Mouse (Mus musculus): Measurements from ENCODE around the gene Trak1. TPM values are rescaled to one million over a fixed set of nuclear protein-coding genes. Genes with fewer than 3 reads are reported as not detected.

Trak1 gene
- polyA plus RNA-seq, 1 experiment, result 44.1 TPM

GRCm38 (mm10) chr9:121491592-121492240, 194.4 kb downstream of the Trak1 start:
- Histone ChIP-seq H3K4me3 (ENCODE audit: low read depth, low read length) (no peak overlapping the region), H3K9me3 (replicated peaks; ENCODE audit: control insufficient read depth, insufficient read depth, low read length, poor library complexity, severe bottlenecking) (no peaks in the 10 kb centered on the region), H3K27ac (ENCODE audit: insufficient read depth, low read length) (no peak overlapping the region), H3K36me3 (ENCODE audit: control insufficient read depth, insufficient read depth, low read length, poor library complexity, severe bottlenecking) (no peaks in the 10 kb centered on the region), H3K27me3 (ENCODE audit: control insufficient read depth, insufficient read depth, low read length, poor library complexity, severe bottlenecking) (no peaks in the 10 kb centered on the region), H3K9ac (ENCODE audit: low read depth, poor library complexity, severe bottlenecking) (no peak overlapping the region), H3K4me1 (ENCODE audit: control insufficient read depth, insufficient read depth, low read length) (no peaks in the 10 kb centered on the region)
- no peak for TF ChIP-seq POLR2A (IDR thresholded peaks at IDR 0.05; ENCODE audit: insufficient read depth, low read length)
- TF ChIP-seq EP300 (IDR thresholded peaks at IDR 0.05; ENCODE audit: insufficient read depth, low read depth, low read length), result no peak
- TF ChIP-seq CTCF (IDR thresholded peaks at IDR 0.05; ENCODE audit: low read depth, low read length), result no peak

GRCm38 (mm10) chr9:121494006-121494767, 196.9 kb downstream of the Trak1 start:
- no peak overlapping the region for H3K27ac ChIP-seq (ENCODE audit: insufficient read depth, low read length)

GRCm38 (mm10) chr9:121495529-121495928, 198.2 kb downstream of the Trak1 start, which contains the start of gene Cck:
Gene Cck, minus strand, starts transcription at chr9:121495694.
- Histone ChIP-seq H3K9me3 (replicated peaks; ENCODE audit: control insufficient read depth, insufficient read depth, low read length, poor library complexity, severe bottlenecking) (no peaks in the 10 kb centered on the region), H3K27me3 (ENCODE audit: control insufficient read depth, insufficient read depth, low read length, poor library complexity, severe bottlenecking) (no peaks in the 10 kb centered on the region), H3K36me3 (ENCODE audit: control insufficient read depth, insufficient read depth, low read length, poor library complexity, severe bottlenecking) (no peaks in the 10 kb centered on the region), H3K27ac (ENCODE audit: insufficient read depth, low read length) (no peak within 1 kb of the TSS), H3K9ac (ENCODE audit: low read depth, poor library complexity, severe bottlenecking) (no peak within 1 kb of the TSS), H3K4me3 (ENCODE audit: low read depth, low read length) (peak within 1 kb of the TSS; percentile 48), H3K4me1 (ENCODE audit: control insufficient read depth, insufficient read depth, low read length) (no peaks in the 10 kb centered on the region)
- no peak for TF ChIP-seq EP300 (IDR thresholded peaks at IDR 0.05; ENCODE audit: insufficient read depth, low read depth, low read length)
- no peak for TF ChIP-seq CTCF (IDR thresholded peaks at IDR 0.05; ENCODE audit: low read depth, low read length)
- no peak for TF ChIP-seq POLR2A (IDR thresholded peaks at IDR 0.05; ENCODE audit: insufficient read depth, low read length)

More at GRCm38 (mm10) chr9:121494006-121494767, 196.9 kb downstream of the Trak1 start:
- Histone ChIP-seq H3K27me3 (ENCODE audit: control insufficient read depth, insufficient read depth, low read length, poor library complexity, severe bottlenecking) (no peaks in the 10 kb centered on the region), H3K9ac (ENCODE audit: low read depth, poor library complexity, severe bottlenecking) (no peak overlapping the region), H3K9me3 (replicated peaks; ENCODE audit: control insufficient read depth, insufficient read depth, low read length, poor library complexity, severe bottlenecking) (no peaks in the 10 kb centered on the region), H3K4me3 (ENCODE audit: low read depth, low read length) (peak overlapping the region; percentile 48), H3K4me1 (ENCODE audit: control insufficient read depth, insufficient read depth, low read length) (no peaks in the 10 kb centered on the region), H3K36me3 (ENCODE audit: control insufficient read depth, insufficient read depth, low read length, poor library complexity, severe bottlenecking) (no peaks in the 10 kb centered on the region)
- no peak for TF ChIP-seq POLR2A (IDR thresholded peaks at IDR 0.05; ENCODE audit: insufficient read depth, low read length)
- TF ChIP-seq CTCF (IDR thresholded peaks at IDR 0.05; ENCODE audit: low read depth, low read length), result no peak
- no peak for TF ChIP-seq EP300 (IDR thresholded peaks at IDR 0.05; ENCODE audit: insufficient read depth, low read depth, low read length)

GRCm38 (mm10) chr9:121496102-121496501, 198.8 kb downstream of the Trak1 start:
- Histone ChIP-seq H3K4me1 (ENCODE audit: control insufficient read depth, insufficient read depth, low read length) (no peaks in the 10 kb centered on the region), H3K9me3 (replicated peaks; ENCODE audit: control insufficient read depth, insufficient read depth, low read length, poor library complexity, severe bottlenecking) (no peaks in the 10 kb centered on the region), H3K36me3 (ENCODE audit: control insufficient read depth, insufficient read depth, low read length, poor library complexity, severe bottlenecking) (no peaks in the 10 kb centered on the region), H3K4me3 (ENCODE audit: low read depth, low read length) (no peak overlapping the region), H3K9ac (ENCODE audit: low read depth, poor library complexity, severe bottlenecking) (no peak overlapping the region), H3K27ac (ENCODE audit: insufficient read depth, low read length) (no peak overlapping the region), H3K27me3 (ENCODE audit: control insufficient read depth, insufficient read depth, low read length, poor library complexity, severe bottlenecking) (no peaks in the 10 kb centered on the region)
- TF ChIP-seq CTCF (IDR thresholded peaks at IDR 0.05; ENCODE audit: low read depth, low read length) (no peak), EP300 (IDR thresholded peaks at IDR 0.05; ENCODE audit: insufficient read depth, low read depth, low read length) (no peak), POLR2A (IDR thresholded peaks at IDR 0.05; ENCODE audit: insufficient read depth, low read length) (no peak)

- H3K9me3 ChIP-seq (replicated peaks; ENCODE audit: control insufficient read depth, insufficient read depth, low read length, poor library complexity, severe bottlenecking), result no peaks in the 10 kb centered on the region
- no peaks in the 10 kb centered on the region for H3K4me1 ChIP-seq (ENCODE audit: control insufficient read depth, insufficient read depth, low read length)
- H3K9ac ChIP-seq (ENCODE audit: low read depth, poor library complexity, severe bottlenecking), result no peak overlapping the region
- H3K27ac ChIP-seq (ENCODE audit: insufficient read depth, low read length), result no peak overlapping the region
- H3K4me3 ChIP-seq (ENCODE audit: low read depth, low read length), result no peak overlapping the region
- TF ChIP-seq EP300 (IDR thresholded peaks at IDR 0.05; ENCODE audit: insufficient read depth, low read depth, low read length), result no peak
- TF ChIP-seq CTCF (IDR thresholded peaks at IDR 0.05; ENCODE audit: low read depth, low read length), result no peak
- H3K36me3 ChIP-seq (ENCODE audit: control insufficient read depth, insufficient read depth, low read length, poor library complexity, severe bottlenecking), result no peaks in the 10 kb centered on the region
- H3K27me3 ChIP-seq (ENCODE audit: control insufficient read depth, insufficient read depth, low read length, poor library complexity, severe bottlenecking), result no peaks in the 10 kb centered on the region
Observed at GRCm38 (mm10) chr9:121505346-121505745, 208.0 kb downstream of the Trak1 start.

All from ES-Bruce4 (cell line).